Mouse (Mus musculus) thymus, adult 2 months (tissue): ENCODE data around the gene Kcnh5. TPM values are rescaled to one million over a fixed set of nuclear protein-coding genes. Genes with fewer than 3 reads are reported as not detected.

Experiments
- DNase-seq: peaks from one replicate; pipeline ENCODE4 v3.0.0; 2021
- H3K27ac ChIP-seq: fragments of 200-500 bp; 2 replicates; pipeline ENCODE4 v1.5.1; 2012; ENCODE audit warnings: low read length, control low read depth; ENCODE audit not compliant: control insufficient read depth, insufficient read depth
- H3K27me3 ChIP-seq: fragments of 200-500 bp; 2 replicates; pipeline ENCODE4 v1.6.1; 2012; ENCODE audit warnings: mild to moderate bottlenecking, low read length, moderate library complexity, mixed read lengths; ENCODE audit not compliant: control insufficient read depth, insufficient read depth
- H3K36me3 ChIP-seq: fragments of 200-500 bp; 2 replicates; pipeline ENCODE4 v1.6.1; 2012; ENCODE audit warnings: mild to moderate bottlenecking, low read length, moderate library complexity; ENCODE audit not compliant: control insufficient read depth, insufficient read depth
- H3K4me1 ChIP-seq: fragments of 200-500 bp; replicated peaks from 2 replicates; pipeline ENCODE4 v1.6.1; 2012; ENCODE audit warnings: low read length; ENCODE audit not compliant: control insufficient read depth, insufficient read depth
- H3K4me3 ChIP-seq: fragments of 200-500 bp; 2 replicates; pipeline ENCODE4 v1.5.1; 2012; ENCODE audit warnings: mild to moderate bottlenecking, low read length, control low read depth, moderate library complexity; ENCODE audit not compliant: control insufficient read depth, insufficient read depth
- CTCF ChIP-seq: fragments of 200-500 bp; IDR thresholded peaks from 2 replicates; pipeline ENCODE4 v1.5.1; 2012; ENCODE audit warnings: mild to moderate bottlenecking, control low read depth, low read length, moderate library complexity, borderline replicate concordance; ENCODE audit not compliant: control insufficient read depth, poor library complexity, insufficient read depth; ENCODE audit errors: extremely low read depth
- POLR2A ChIP-seq: fragments of 200-500 bp; IDR thresholded peaks from 2 replicates; pipeline ENCODE4 v1.6.1; 2012; ENCODE audit warnings: mild to moderate bottlenecking, low read length, control low read depth, moderate library complexity; ENCODE audit not compliant: control insufficient read depth, poor library complexity, insufficient read depth; ENCODE audit errors: extremely low read depth
- WGBS: fragments of 180-500 bp; shearing (Covaris S2); methylation state at CpG from one replicate; pipeline ENCODE4 v1.1.7; 2018; 5-methylcytosine and 5-hydroxymethylcytosine counted together
- polyA plus RNA-seq: library from polyadenylated mRNA; depleted of rRNA; stranded (reverse); fragments of >200 nt; gene quantifications from 2 replicates; pipeline ENCODE4 v1.2.3, GENCODE M21; 2012; rRNA removed

Gene Kcnh5
- 0.03 TPM in 1 of 2 replicates, not detected in the other for polyA plus RNA-seq

DNA sequence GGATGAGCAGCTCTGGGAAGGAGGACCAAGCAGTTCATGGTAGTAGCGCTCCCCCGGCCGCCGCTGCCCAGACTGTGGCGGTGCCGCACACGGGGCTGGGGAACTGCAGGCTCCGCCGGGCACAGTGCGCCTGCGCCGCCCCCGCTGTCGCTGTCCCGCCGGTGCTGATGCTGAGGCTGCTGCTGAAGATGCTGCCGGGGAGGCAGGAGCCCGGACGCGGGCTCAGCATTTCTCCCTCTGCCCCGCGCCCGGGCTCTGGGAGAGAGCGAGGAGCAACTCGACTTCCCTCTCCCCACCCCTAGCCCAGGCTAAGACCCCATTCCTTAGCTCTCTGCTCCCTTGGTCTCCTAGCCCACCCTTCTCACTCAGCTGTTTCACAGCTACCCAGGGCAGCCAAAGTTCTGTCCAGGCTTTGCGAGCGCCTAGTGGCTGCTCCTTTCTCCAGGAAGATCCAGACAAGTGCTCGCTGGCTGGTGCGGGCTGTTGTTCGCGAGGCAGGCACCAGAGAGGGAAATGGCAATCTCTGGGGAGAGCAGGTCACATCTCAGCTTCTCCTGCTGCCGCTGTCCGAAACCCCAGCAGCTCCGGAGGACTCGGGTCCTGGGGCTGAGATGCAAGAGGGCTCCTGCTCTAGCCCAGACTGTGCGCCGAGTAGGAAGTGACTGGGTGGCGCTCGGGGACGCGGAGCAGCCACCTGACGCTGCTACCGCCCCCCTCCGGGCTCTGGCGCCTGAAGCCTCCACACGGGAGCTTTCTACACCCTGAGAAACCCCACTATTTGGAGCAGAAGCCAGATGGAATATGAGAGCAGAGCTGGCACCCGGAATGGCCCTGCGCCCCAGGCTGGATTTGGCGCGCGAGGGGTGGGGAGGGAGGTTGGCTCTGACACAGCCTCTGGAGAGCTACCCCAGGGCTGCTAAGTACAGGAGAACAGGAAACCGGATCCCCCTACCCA is at the start of gene Kcnh5:
Kcnh5 (minus strand) TSS at position 642 of the 955 bp plus-strand sequence.
- WGBS, result 4% methylated on average over 52 of the region's 52 CpGs
- Histone ChIP-seq H3K27ac (no peak within 1 kb of the TSS), H3K36me3 (no peaks in the 10 kb centered on the region), H3K4me3 (no peak within 1 kb of the TSS), H3K27me3 (peaks cover 7% of the 10 kb centered on the region), H3K4me1 (no peaks in the 10 kb centered on the region)
- TF ChIP-seq CTCF (no peak), POLR2A (no peak)
- no peak for DNase-seq

DNA sequence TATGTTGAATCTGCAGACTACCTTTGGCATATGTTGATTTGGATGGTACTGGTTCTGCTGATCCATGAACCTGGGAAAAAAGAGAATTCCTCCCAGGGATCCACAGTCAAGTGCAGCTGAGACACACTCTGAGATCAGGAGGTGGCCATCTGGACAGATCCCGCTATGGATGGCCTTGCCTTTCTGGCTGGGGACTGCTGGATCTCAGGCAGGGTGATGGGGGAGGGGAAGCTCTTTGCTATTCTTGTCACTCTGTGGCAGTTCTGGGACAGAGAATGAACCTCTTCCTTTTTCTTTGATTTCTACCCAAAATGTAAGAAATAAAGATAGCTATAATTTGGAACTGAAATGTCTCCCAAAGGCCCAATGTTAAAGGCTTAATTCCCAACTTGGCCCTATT is 46.8 kb upstream of the Kcnh5 start:
- no peak for TF ChIP-seq POLR2A
- TF ChIP-seq CTCF, result no peak
- Histone ChIP-seq H3K36me3 (no peaks in the 10 kb centered on the region), H3K4me1 (no peaks in the 10 kb centered on the region), H3K27ac (no peak overlapping the region), H3K27me3 (no peaks in the 10 kb centered on the region), H3K4me3 (no peak overlapping the region)
- DNase-seq, result no peak
- 93% methylated on average over 1 of the region's 1 CpGs for WGBS

DNA sequence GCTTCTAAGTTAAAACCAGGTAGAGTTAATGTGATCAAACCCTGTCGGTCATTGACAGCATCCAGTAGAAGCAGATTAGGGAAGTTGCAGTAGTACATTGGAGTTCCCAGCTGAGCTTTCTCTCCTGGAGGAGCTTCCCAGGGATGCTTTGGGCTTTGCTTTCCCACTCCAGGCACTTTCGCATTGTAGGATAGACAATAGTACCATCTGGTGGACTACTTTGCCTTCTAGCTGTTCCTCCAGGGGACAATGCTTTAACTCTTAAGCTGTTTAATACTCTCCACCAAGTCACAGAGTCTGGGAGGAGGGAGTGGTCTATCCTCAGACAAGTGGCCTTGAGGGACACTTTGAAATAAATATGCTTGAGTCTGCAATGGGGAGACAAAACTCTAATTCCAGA is 12.3 kb upstream of the Kcnh5 start:
- no peak for DNase-seq
- no peak overlapping the region for H3K4me3 ChIP-seq
- no peaks in the 10 kb centered on the region for H3K27me3 ChIP-seq
- H3K27ac ChIP-seq, result no peak overlapping the region
- WGBS, result 94% methylated on average over 2 of the region's 2 CpGs
- no peak for TF ChIP-seq POLR2A
- no peak for TF ChIP-seq CTCF
- H3K4me1 ChIP-seq, result no peaks in the 10 kb centered on the region
- no peaks in the 10 kb centered on the region for H3K36me3 ChIP-seq

DNA sequence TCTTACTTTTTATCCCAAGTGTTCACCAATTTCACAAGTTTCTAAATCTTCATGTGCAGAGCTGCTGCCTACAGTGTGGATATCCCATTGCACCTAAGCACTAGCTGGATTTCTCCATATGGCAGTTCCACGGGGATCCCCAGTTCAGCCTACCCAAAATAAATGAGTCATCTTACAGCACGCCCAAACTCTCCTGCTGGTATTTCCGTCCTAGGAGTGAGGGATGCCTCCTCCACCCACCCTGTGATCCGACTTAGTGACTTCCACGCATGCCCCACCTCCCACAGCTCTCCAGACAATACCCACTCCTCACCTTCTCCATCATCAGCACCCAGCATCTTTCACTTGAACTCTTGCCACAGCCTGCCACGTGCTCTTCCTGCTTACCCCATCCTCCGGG is 5.5 kb upstream of the Kcnh5 start:
- Histone ChIP-seq H3K27ac (no peak overlapping the region), H3K4me1 (no peaks in the 10 kb centered on the region), H3K4me3 (no peak overlapping the region), H3K27me3 (no peaks in the 10 kb centered on the region; the same call in 1 of the 2 replicates), H3K36me3 (no peaks in the 10 kb centered on the region)
- DNase-seq, result no peak
- 84% methylated on average over 7 of the region's 7 CpGs for WGBS
- TF ChIP-seq CTCF, result no peak
- TF ChIP-seq POLR2A, result no peak

DNA sequence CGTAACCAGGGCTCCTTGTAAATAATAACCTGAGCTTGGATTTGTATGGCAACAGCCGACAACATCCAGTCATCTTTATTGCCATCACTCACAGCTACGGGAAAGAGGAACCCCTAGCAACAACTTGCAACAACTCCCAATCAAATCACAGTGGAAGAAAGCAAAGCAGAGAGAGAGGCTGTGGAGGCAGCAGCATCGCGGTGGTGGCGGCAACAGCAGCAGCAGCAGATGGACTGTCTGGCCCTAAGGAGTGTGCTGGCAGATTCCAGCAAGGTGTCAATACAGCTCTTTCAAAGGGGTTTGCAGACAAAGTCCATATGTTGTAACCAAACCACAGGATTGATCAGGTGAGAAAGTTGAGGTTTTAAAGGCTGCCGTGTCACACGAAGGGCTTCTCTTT is 2.4 kb upstream of the Kcnh5 start:
- 26% methylated on average over 8 of the region's 8 CpGs for WGBS
- no peak for TF ChIP-seq CTCF
- TF ChIP-seq POLR2A, result no peak

DNA sequence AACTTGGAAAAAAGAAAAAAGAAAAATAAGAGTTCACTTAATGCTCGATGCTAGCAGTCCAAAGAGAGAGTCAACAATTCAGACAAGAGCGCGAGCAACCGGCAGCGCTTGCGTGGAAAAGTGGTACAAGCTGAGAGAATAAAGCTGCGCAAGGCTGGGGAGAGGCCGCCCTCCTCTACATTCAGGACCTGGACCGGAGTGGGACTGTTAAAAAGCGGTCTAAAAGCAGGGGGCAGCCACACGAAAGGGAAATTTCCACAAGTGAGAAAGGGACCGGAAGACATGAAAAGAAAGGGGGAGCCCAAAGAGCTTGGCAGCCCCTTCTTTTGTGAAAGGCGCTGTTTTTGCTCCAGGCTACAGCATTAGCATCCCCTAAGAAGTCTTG is 506 bp upstream of the Kcnh5 start:
- H3K36me3 ChIP-seq, result no peaks in the 10 kb centered on the region
- no peak overlapping the region for H3K4me3 ChIP-seq
- WGBS, result 12% methylated on average over 13 of the region's 13 CpGs
- no peak overlapping the region for H3K27ac ChIP-seq
- no peak for TF ChIP-seq POLR2A
- no peak for TF ChIP-seq CTCF
- peaks cover 7% of the 10 kb centered on the region for H3K27me3 ChIP-seq
- no peaks in the 10 kb centered on the region for H3K4me1 ChIP-seq
- DNase-seq, result no peak

More for the DNA sequence above, 2.4 kb upstream of the Kcnh5 start:
- Histone ChIP-seq H3K27me3 (peaks cover 7% of the 10 kb centered on the region), H3K27ac (no peak overlapping the region), H3K4me3 (no peak overlapping the region), H3K36me3 (no peaks in the 10 kb centered on the region), H3K4me1 (no peaks in the 10 kb centered on the region)
- DNase-seq, result no peak
